Mouse (Mus musculus) embryonic facial prominence, embryonic 14.5 days (tissue): ENCODE results near the gene Cd4. TPM values are rescaled to one million over a fixed set of nuclear protein-coding genes. Genes with fewer than 3 reads are reported as not detected.

Source experiments
- ATAC-seq: fragments of 200-750 bp; cut with Nextera tagmentation; 2 replicates; pipeline ENCODE4 v1.8.0; 2017; ENCODE audit warnings: low read depth, moderate number of reproducible peaks, moderate TSS enrichment
- DNase-seq: peaks from one replicate; pipeline ENCODE4 v3.0.0-alpha.2; 2015; ENCODE audit warnings: low spot score
- H3K27ac ChIP-seq: fragments of 300-500 bp; sonication (generic); replicated peaks from 2 replicates; pipeline ENCODE4 v1.5.1; 2014; ENCODE audit warnings: low read depth, mild to moderate bottlenecking, low read length, moderate library complexity
- H3K27me3 ChIP-seq: fragments of 300-500 bp; sonication (generic); replicated peaks from 2 replicates; pipeline ENCODE4 v1.6.1; 2014; ENCODE audit warnings: low read length; ENCODE audit not compliant: control insufficient read depth, insufficient read depth
- H3K36me3 ChIP-seq: fragments of 300-500 bp; sonication (generic); 2 replicates; pipeline ENCODE4 v1.6.1; 2014; ENCODE audit warnings: low read length, mixed read lengths; ENCODE audit not compliant: control insufficient read depth, insufficient read depth
- H3K4me1 ChIP-seq: fragments of 300-500 bp; sonication (generic); 2 replicates; pipeline ENCODE4 v1.6.1; 2014; ENCODE audit warnings: antibody characterized with exemption, low read length; ENCODE audit not compliant: control insufficient read depth, insufficient read depth
- H3K4me2 ChIP-seq: fragments of 300-500 bp; sonication (generic); 2 replicates; pipeline ENCODE4 v1.6.1; 2014; ENCODE audit warnings: low read depth, mild to moderate bottlenecking, low read length, moderate library complexity, mixed read lengths
- H3K4me3 ChIP-seq: fragments of 300-500 bp; sonication (generic); 2 replicates; pipeline ENCODE4 v1.5.1; 2014; ENCODE audit warnings: low read depth, mild to moderate bottlenecking, low read length
- H3K9ac ChIP-seq: fragments of 300-500 bp; sonication (generic); 2 replicates; pipeline ENCODE4 v1.6.1; 2014; ENCODE audit warnings: low read depth, mild to moderate bottlenecking, low read length, moderate library complexity, mixed read lengths
- H3K9me3 ChIP-seq: fragments of 300-500 bp; sonication (generic); 2 replicates; pipeline ENCODE4 v1.6.1; 2016; ENCODE audit warnings: low read length; ENCODE audit not compliant: control insufficient read depth
- WGBS: fragments of 180-500 bp; shearing (Covaris S2); extraction: QIAGEN DNeasy Blood & Tissue Kit; methylation state at CpG from one replicate; pipeline ENCODE4 v1.1.7; 2014; 5-methylcytosine and 5-hydroxymethylcytosine counted together
- polyA plus RNA-seq: library from polyadenylated mRNA; unstranded; fragments of >200 nt; fragmentation: Nextera tagmentation; extraction: Ambion mirVana; gene quantifications from 2 replicates; pipeline ENCODE4 v1.2.1, GENCODE M21; 2014

The Cd4 gene
- 0.07 and 0.25 TPM in 2 replicates for polyA plus RNA-seq

GRCm38 (mm10) chr6:124887986-124888385 lies at the start of gene Cd4:
TSS of gene Cd4 (minus strand) at chr6:124888221.
- 78% methylated on average over 9 of the region's 9 CpGs for WGBS
- DNase-seq (no peak), ATAC-seq (no peak)
- Histone ChIP-seq H3K4me2 (no peak within 1 kb of the TSS), H3K27me3 (no peaks in the 10 kb centered on the region), H3K9ac (no peak within 1 kb of the TSS), H3K36me3 (no peaks in the 10 kb centered on the region), H3K9me3 (no peaks in the 10 kb centered on the region), H3K4me3 (no peak within 1 kb of the TSS), H3K27ac (no peak within 1 kb of the TSS), H3K4me1 (no peaks in the 10 kb centered on the region; the same call in 1 of the 2 replicates)

- DNase-seq, result no peak
- H3K36me3 ChIP-seq, result peaks cover 75% of the 10 kb centered on the region
- no peak overlapping the region for H3K27ac ChIP-seq
- ATAC-seq, result no peak
- H3K4me1 ChIP-seq, result peaks cover 3% of the 10 kb centered on the region
- H3K9ac ChIP-seq, result no peak overlapping the region
- H3K27me3 ChIP-seq, result no peaks in the 10 kb centered on the region
- 63% methylated on average over 2 of the region's 2 CpGs for WGBS
- no peak overlapping the region for H3K4me3 ChIP-seq
- H3K9me3 ChIP-seq, result no peaks in the 10 kb centered on the region
- H3K4me2 ChIP-seq, result no peak overlapping the region
Observed at GRCm38 (mm10) chr6:124937493-124937892, 49.5 kb upstream of the Cd4 start.

GRCm38 (mm10) chr6:124936681-124937080 lies 48.7 kb upstream of the Cd4 start:
- H3K36me3 ChIP-seq, result peaks cover 76% of the 10 kb centered on the region
- no peak overlapping the region for H3K4me3 ChIP-seq
- ATAC-seq (no peak), DNase-seq (no peak)
- H3K9me3 ChIP-seq, result no peaks in the 10 kb centered on the region
- no peak overlapping the region for H3K27ac ChIP-seq
- H3K27me3 ChIP-seq, result no peaks in the 10 kb centered on the region
- no peak overlapping the region for H3K9ac ChIP-seq
- 92% methylated on average over 1 of the region's 1 CpGs for whole genome bisulfite sequencing
- H3K4me1 ChIP-seq, result peaks cover 8% of the 10 kb centered on the region
- no peak overlapping the region for H3K4me2 ChIP-seq

DNA sequence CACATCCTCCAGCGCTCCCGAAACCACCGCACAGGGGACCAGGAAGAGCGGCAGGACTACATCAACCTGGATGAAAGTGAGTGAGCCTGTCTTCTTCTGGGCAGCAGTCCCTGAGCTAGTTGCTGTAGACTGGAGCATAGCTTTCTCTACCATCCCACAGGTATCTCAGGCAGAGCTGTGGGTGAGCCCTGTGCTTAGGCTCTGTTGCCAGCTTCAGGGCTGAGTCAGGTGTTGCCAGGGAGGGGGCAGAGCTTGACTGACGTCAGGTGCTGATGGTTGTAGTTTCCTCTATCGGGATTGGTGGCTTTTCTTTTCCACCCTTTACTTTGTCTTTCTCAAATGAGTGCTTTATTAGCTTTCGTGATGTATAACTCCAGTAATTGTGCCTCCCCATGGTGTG lies 46.6 kb upstream of the Cd4 start:
- no peak for DNase-seq

DNA sequence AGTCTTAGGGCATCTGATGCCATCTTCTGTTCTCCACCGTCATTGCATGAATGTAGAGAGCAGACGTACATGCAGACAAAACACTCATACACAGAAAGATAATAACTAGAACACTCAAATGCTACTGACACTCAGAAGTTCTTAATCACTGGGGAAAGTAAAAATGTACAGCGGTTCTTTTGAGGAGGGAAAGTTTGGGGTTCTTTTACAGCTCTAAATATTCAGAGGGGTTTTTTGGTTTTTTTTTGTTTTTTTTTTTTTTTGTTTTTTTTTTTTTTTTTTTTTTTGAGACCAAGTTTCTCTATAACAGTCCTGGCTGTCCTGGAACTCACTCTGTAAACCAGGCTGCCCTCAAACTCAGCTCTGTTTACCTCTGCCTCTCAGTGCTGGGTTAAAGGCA lies 45.1 kb upstream of the Cd4 start:
- Histone ChIP-seq H3K36me3 (peaks cover 57% of the 10 kb centered on the region), H3K9ac (no peak overlapping the region), H3K27ac (no peak overlapping the region), H3K4me2 (0 out of 2 replicates have a peak overlapping the region, but pooled peaks have one; percentile 92), H3K4me1 (peaks cover 17% of the 10 kb centered on the region), H3K27me3 (no peaks in the 10 kb centered on the region), H3K4me3 (no peak overlapping the region), H3K9me3 (no peaks in the 10 kb centered on the region)
- DNase-seq (no peak), ATAC-seq (no peak)
- 93% methylated on average over 3 of the region's 3 CpGs for WGBS

More for the DNA sequence above, 46.6 kb upstream of the Cd4 start:
- Histone ChIP-seq H3K4me3 (no peak overlapping the region), H3K27me3 (no peaks in the 10 kb centered on the region), H3K4me1 (peaks cover 16% of the 10 kb centered on the region), H3K27ac (no peak overlapping the region), H3K9me3 (no peaks in the 10 kb centered on the region), H3K9ac (0 out of 2 replicates have a peak overlapping the region, but pooled peaks have one; percentile 14), H3K36me3 (peaks cover 71% of the 10 kb centered on the region), H3K4me2 (no peak overlapping the region)
- no peak for ATAC-seq
- WGBS, result 92% methylated on average over 7 of the region's 7 CpGs

DNA sequence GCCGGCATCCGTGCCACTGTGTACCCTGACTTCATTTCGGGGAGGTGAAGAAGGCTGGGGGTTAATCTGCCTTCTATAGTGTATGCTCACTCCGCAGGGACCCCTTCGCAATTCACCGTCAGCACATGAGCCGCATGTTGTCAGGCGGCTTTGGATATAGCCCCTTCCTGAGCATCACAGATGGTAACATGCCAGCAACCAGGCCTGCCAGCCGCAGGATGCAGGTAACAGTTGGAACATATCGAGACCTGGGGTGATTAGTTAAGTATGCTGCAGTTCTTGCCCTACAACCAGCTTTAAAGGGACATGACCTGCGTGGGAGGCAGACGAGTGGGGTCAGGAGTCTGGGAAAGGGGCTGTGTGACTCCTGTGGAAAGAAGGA lies 44.3 kb upstream of the Cd4 start:
- peak overlapping the region; percentile 97 for H3K27ac ChIP-seq
- peaks cover 49% of the 10 kb centered on the region for H3K36me3 ChIP-seq
- DNase-seq (no peak), ATAC-seq (no peak)
- H3K4me2 ChIP-seq, result peak overlapping the region; percentile 92
- no peaks in the 10 kb centered on the region for H3K9me3 ChIP-seq
- WGBS, result 41% methylated on average over 12 of the region's 12 CpGs
- peak overlapping the region; percentile 98 for H3K4me3 ChIP-seq
- peak overlapping the region; percentile 97 for H3K9ac ChIP-seq
- H3K27me3 ChIP-seq, result no peaks in the 10 kb centered on the region
- peaks cover 17% of the 10 kb centered on the region for H3K4me1 ChIP-seq

DNA sequence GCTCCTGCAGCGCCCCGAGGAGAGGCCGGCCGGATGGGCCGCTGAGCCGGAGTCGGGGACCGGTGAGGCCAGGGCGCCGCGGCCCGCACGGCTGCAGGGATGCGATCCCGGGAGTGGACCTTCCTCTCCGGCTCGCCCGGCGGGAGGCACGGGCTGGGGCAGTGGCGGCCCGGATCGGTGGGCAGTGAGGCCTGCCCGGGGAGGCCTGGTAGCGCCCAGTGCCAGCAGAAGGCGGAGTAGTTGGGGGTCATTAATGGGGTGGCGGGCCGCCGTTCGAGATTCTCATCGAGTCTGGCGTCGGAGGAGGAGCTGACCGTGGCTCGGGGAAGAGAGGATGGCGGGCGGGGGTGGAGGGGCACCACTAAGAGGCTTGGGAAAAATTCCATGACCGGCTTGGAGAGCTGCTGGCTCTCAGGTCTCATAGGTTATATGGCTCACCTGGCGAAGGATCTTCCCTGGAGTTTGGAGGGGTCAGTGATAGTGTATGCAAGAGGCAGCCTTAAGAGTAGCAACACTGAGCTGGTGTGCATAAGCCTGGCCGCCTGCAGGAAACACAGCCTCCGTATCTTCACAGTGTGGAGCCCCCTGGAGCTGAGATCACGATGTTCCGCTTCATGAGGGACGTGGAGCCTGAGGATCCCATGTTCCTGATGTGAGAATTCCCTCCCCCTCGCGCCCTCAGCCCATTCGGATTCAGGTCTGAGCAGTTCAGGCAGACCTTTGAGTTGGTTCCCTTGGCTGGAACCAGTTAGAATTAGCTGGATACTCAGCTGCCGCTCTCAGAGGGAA lies 43.7 kb upstream of the Cd4 start:
- Histone ChIP-seq H3K4me1 (peaks cover 17% of the 10 kb centered on the region), H3K9me3 (no peaks in the 10 kb centered on the region), H3K4me2 (peak overlapping the region; percentile 92), H3K36me3 (peaks cover 43% of the 10 kb centered on the region), H3K9ac (peak overlapping the region; percentile 97), H3K27ac (peak overlapping the region; percentile 97), H3K27me3 (no peaks in the 10 kb centered on the region), H3K4me3 (peak overlapping the region; percentile 98)
- under 1% methylated on average over 40 of the region's 48 CpGs for WGBS
- ATAC-seq, result peak; percentile 23
- DNase-seq, result peak; percentile 78

DNA sequence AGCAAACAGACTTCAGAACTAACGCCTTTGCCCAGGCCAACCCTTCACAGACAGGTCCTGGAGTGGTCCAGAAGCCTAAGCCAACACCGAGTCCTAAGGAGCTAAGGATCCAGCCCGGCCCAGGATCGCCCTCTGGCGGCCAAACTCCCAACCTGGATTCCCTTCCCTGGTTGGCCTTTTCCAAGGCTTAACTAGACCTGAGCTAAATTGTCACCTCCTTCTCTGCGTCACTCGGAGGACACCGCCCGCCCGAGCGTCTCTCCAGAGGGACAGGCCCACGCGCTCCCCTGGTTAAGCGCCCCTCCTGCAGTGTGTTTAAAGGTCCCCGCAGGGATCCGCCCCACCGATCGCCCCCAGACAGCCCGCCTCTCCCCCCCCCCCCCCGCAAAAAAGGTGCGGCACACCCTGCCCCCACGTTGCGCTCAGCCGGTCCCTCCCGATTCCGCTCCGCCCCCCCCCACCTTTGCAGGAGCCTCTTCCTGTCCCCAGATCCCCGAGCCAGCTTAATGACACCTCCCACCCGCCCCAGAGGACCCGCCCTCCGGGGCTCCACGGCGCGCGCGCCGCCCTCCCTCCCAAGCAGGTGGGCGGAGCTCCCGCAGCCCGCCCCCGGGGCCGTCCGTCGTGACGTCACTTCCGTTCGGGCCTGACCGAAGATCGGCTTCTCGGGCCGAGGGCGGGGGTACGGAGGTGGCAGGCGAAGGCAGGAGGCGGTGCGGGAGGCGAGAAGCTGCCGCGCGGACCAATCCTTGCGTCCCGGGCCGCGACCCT lies 42.9 kb upstream of the Cd4 start, which contains the start of gene Mlf2:
TSS of gene Mlf2 (plus strand) at position 633 of the 771 bp plus-strand sequence.
- under 1% methylated on average over 21 of the region's 64 CpGs for WGBS
- Histone ChIP-seq H3K27ac (peak within 1 kb of the TSS; percentile 97), H3K36me3 (peaks cover 35% of the 10 kb centered on the region), H3K4me2 (peak within 1 kb of the TSS; percentile 92), H3K9me3 (no peaks in the 10 kb centered on the region), H3K9ac (peak within 1 kb of the TSS; percentile 97), H3K4me1 (peaks cover 22% of the 10 kb centered on the region), H3K4me3 (peak within 1 kb of the TSS; percentile 98), H3K27me3 (no peaks in the 10 kb centered on the region)
- peak; percentile 95 for ATAC-seq
- peak; percentile 98 for DNase-seq
